Mouse (Mus musculus): ENCODE measurements around the gene Syne3. TPM values are rescaled to one million over a fixed set of nuclear protein-coding genes. Genes with fewer than 3 reads are reported as not detected.
A peak's percentile ranks its signal among the peaks of the same experiment; 100 is the strongest.

Gene Syne3
- 10 to 100 TPM; 12.0 to 20.8 (median 16.8) TPM for total RNA-seq (2022)

GRCm38 (mm10) chr12:105009370-105010212 lies at the start of gene Syne3:
Syne3 (minus strand) TSS chr12:105009809.
- peak; percentile 70 for DNase-seq

- DNase-seq, result no peak
Observed at GRCm38 (mm10) chr12:105055308-105055707, 45.7 kb upstream of the Syne3 start.

- DNase-seq, result no peak
Observed at GRCm38 (mm10) chr12:105054041-105054440, 44.4 kb upstream of the Syne3 start.

- DNase-seq, result no peak
Observed at GRCm38 (mm10) chr12:105050898-105051297, 41.3 kb upstream of the Syne3 start.

GRCm38 (mm10) chr12:105049813-105050212 lies 40.2 kb upstream of the Syne3 start:
- no peak for DNase-seq

- no peak for DNase-seq
Observed at GRCm38 (mm10) chr12:105048301-105048863, 38.8 kb upstream of the Syne3 start.

GRCm38 (mm10) chr12:105044775-105045174 lies 35.2 kb upstream of the Syne3 start:
- no peak for DNase-seq

- no peak for DNase-seq
Observed at GRCm38 (mm10) chr12:105043081-105043480, 33.5 kb upstream of the Syne3 start.

GRCm38 (mm10) chr12:105040950-105041349 lies 31.3 kb upstream of the Syne3 start:
- DNase-seq, result no peak

GRCm38 (mm10) chr12:105039578-105040289 lies 30.1 kb upstream of the Syne3 start:
- DNase-seq, result no peak

- DNase-seq, result no peak
Observed at GRCm38 (mm10) chr12:105038918-105039317, 29.3 kb upstream of the Syne3 start.

- no peak for DNase-seq
Observed at GRCm38 (mm10) chr12:105038211-105038610, 28.6 kb upstream of the Syne3 start.

- DNase-seq, result no peak
Observed at GRCm38 (mm10) chr12:105034130-105034769, 24.6 kb upstream of the Syne3 start.

- DNase-seq, result peak; percentile 68
Observed at GRCm38 (mm10) chr12:105032832-105033775, 23.5 kb upstream of the Syne3 start.

- peak; percentile 100 for DNase-seq
Observed at GRCm38 (mm10) chr12:105032147-105032831, 22.7 kb upstream of the Syne3 start, which contains the start of gene Glrx5. Glrx5 (plus strand) TSS chr12:105032688.

GRCm38 (mm10) chr12:105031081-105032058 lies 21.8 kb upstream of the Syne3 start:
- DNase-seq, result no peak

GRCm38 (mm10) chr12:105029890-105030289 lies 20.3 kb upstream of the Syne3 start:
- DNase-seq, result no peak

- peak; percentile 78 for DNase-seq
Observed at GRCm38 (mm10) chr12:105027323-105027991, 17.8 kb upstream of the Syne3 start.
